ENCODE assay signal across 17 mouse cellular contexts in the genomic region with DNA sequence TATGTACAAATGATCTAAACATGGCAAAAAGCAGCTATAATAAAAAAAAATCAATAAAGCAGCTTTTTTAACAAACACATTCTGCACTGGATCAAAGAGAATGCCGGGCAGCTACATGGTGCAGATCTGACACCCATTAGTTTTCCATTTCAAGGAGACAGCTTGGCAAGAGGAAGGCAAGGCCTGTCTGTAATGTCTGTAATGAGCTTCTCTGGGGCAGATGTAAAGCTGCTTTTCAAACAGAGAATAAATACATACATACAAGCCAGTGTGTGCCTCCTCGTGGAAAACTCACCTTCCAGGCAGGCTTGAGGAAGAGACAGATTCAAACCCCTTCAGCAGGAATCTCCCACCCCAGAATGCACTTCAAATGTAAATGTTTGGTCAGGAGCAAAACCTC.
DNase-seq lines count a peak whose midpoint lies in the region; ATAC-seq and TF ChIP-seq lines count a peak whose summit lies in the region.
"Had no signal": no experiment of that assay in that cellular context is flagged by ENCODE, and none has a peak within 500 bp of the region (broad histone marks: within the 10 kb centered on the region; RNA-seq: fewer than 3 reads in every experiment).

No protein-coding gene starts in this region.

- peaks cover 53% of the 10 kb centered on the region for H3K4me1 ChIP-seq in midbrain, embryonic 13.5 days (replicated peaks)
- peaks cover 12% of the 10 kb centered on the region; the same call in 1 of the 2 replicates for H3K4me1 ChIP-seq in midbrain, embryonic 11.5 days (ENCODE audit: control insufficient read depth, insufficient read depth, low read length)
- peaks cover 26% of the 10 kb centered on the region for H3K4me1 ChIP-seq in forebrain, postnatal 0 days (ENCODE audit: insufficient read depth)
- H3K4me1 ChIP-seq in intestine, embryonic 15.5 days (replicated peaks): no peaks in the 10 kb centered on the region
- peaks cover 18% of the 10 kb centered on the region for H3K4me1 ChIP-seq in heart, embryonic 12.5 days (replicated peaks)
- H3K4me1 ChIP-seq: limb, embryonic 15.5 days; stomach, embryonic 15.5 days had no signal

- peak overlapping the region; percentile 88 for H3K27ac ChIP-seq in midbrain, embryonic 13.5 days
- no peak overlapping the region; the same call in 1 of the 2 replicates for H3K27ac ChIP-seq in midbrain, embryonic 11.5 days (ENCODE audit: low read depth, low read length)
- H3K27ac ChIP-seq in forebrain, postnatal 0 days (ENCODE audit: low read depth, low read length): peak overlapping the region; percentile 37; the same call in 1 of the 2 replicates
- H3K27ac ChIP-seq in intestine, embryonic 15.5 days: no peak overlapping the region
- no peak overlapping the region for H3K27ac ChIP-seq in heart, embryonic 12.5 days (ENCODE audit: poor library complexity, severe bottlenecking)
- H3K27ac ChIP-seq: heart, embryonic 15.5 days; limb, embryonic 15.5 days; liver, embryonic 15.5 days; macrophage; stomach, embryonic 15.5 days had no signal

- H3K36me3 ChIP-seq in midbrain, embryonic 13.5 days: no peaks in the 10 kb centered on the region
- H3K36me3 ChIP-seq in midbrain, embryonic 11.5 days (ENCODE audit: control insufficient read depth, insufficient read depth, low read length): no peaks in the 10 kb centered on the region
- H3K36me3 ChIP-seq in forebrain, postnatal 0 days (ENCODE audit: insufficient read depth): no peaks in the 10 kb centered on the region
- no peaks in the 10 kb centered on the region for H3K36me3 ChIP-seq in intestine, embryonic 15.5 days
- no peaks in the 10 kb centered on the region for H3K36me3 ChIP-seq in heart, embryonic 12.5 days
- H3K36me3 ChIP-seq: heart, embryonic 15.5 days; limb, embryonic 15.5 days; liver, embryonic 15.5 days; stomach, embryonic 15.5 days had no signal

- H3K4me2 ChIP-seq in midbrain, embryonic 13.5 days (replicated peaks): no peak overlapping the region
- no peak overlapping the region for H3K4me2 ChIP-seq in midbrain, embryonic 11.5 days
- H3K4me2 ChIP-seq in forebrain, postnatal 0 days (ENCODE audit: low read depth): no peak overlapping the region
- no peak overlapping the region for H3K4me2 ChIP-seq in intestine, embryonic 15.5 days (replicated peaks)
- no peak overlapping the region for H3K4me2 ChIP-seq in heart, embryonic 12.5 days
- H3K4me2 ChIP-seq: heart, embryonic 15.5 days; limb, embryonic 15.5 days; liver, embryonic 15.5 days; stomach, embryonic 15.5 days had no signal

- H3K9me3 ChIP-seq in midbrain, embryonic 13.5 days: peaks cover 2% of the 10 kb centered on the region; the same call in 1 of the 2 replicates
- no peaks in the 10 kb centered on the region for H3K9me3 ChIP-seq in midbrain, embryonic 11.5 days (ENCODE audit: control insufficient read depth, low read length)
- no peaks in the 10 kb centered on the region for H3K9me3 ChIP-seq in forebrain, postnatal 0 days (ENCODE audit: low read length)
- no peaks in the 10 kb centered on the region for H3K9me3 ChIP-seq in intestine, embryonic 15.5 days
- no peaks in the 10 kb centered on the region for H3K9me3 ChIP-seq in heart, embryonic 12.5 days (replicated peaks)
- H3K9me3 ChIP-seq: heart, embryonic 15.5 days; limb, embryonic 15.5 days; liver, embryonic 15.5 days; stomach, embryonic 15.5 days had no signal

- TF ChIP-seq CTCF in forebrain, postnatal 0 days (IDR thresholded peaks at IDR 0.05; ENCODE audit: low read depth): no peak

- WGBS in midbrain, embryonic 13.5 days: 27% methylated on average over 2 of the region's 2 CpGs
- WGBS in midbrain, embryonic 11.5 days: 44% methylated on average over 2 of the region's 2 CpGs
- WGBS in forebrain, postnatal 0 days: 14% methylated on average over 2 of the region's 2 CpGs
- WGBS in intestine, embryonic 15.5 days: 23% methylated on average over 2 of the region's 2 CpGs
- 72% methylated on average over 2 of the region's 2 CpGs for WGBS in heart, embryonic 12.5 days

- H3K9ac ChIP-seq in midbrain, embryonic 13.5 days (replicated peaks): peak overlapping the region; percentile 20; the same call in 1 of the 2 replicates
- H3K9ac ChIP-seq in midbrain, embryonic 11.5 days (ENCODE audit: low read length): no peak overlapping the region
- no peak overlapping the region for H3K9ac ChIP-seq in forebrain, postnatal 0 days
- no peak overlapping the region for H3K9ac ChIP-seq in intestine, embryonic 15.5 days
- H3K9ac ChIP-seq in heart, embryonic 12.5 days: no peak overlapping the region
- H3K9ac ChIP-seq: heart, embryonic 15.5 days; limb, embryonic 15.5 days; liver, embryonic 15.5 days; stomach, embryonic 15.5 days had no signal

- no peak overlapping the region for H3K4me3 ChIP-seq in midbrain, embryonic 13.5 days (replicated peaks)
- no peak overlapping the region for H3K4me3 ChIP-seq in midbrain, embryonic 11.5 days (ENCODE audit: low read depth, low read length)
- no peak overlapping the region for H3K4me3 ChIP-seq in forebrain, postnatal 0 days (ENCODE audit: low read depth, low read length)
- no peak overlapping the region for H3K4me3 ChIP-seq in intestine, embryonic 15.5 days (replicated peaks)
- H3K4me3 ChIP-seq in heart, embryonic 12.5 days: no peak overlapping the region
- H3K4me3 ChIP-seq: heart, embryonic 15.5 days; limb, embryonic 15.5 days; liver, embryonic 15.5 days; stomach, embryonic 15.5 days had no signal

- no peaks in the 10 kb centered on the region for H3K27me3 ChIP-seq in midbrain, embryonic 13.5 days
- no peaks in the 10 kb centered on the region for H3K27me3 ChIP-seq in midbrain, embryonic 11.5 days (ENCODE audit: control insufficient read depth, insufficient read depth, low read length)
- no peaks in the 10 kb centered on the region for H3K27me3 ChIP-seq in forebrain, postnatal 0 days (ENCODE audit: insufficient read depth, low read length)
- no peaks in the 10 kb centered on the region for H3K27me3 ChIP-seq in intestine, embryonic 15.5 days (replicated peaks)
- H3K27me3 ChIP-seq in heart, embryonic 12.5 days (replicated peaks): no peaks in the 10 kb centered on the region
- H3K27me3 ChIP-seq: heart, embryonic 15.5 days; limb, embryonic 15.5 days; stomach, embryonic 15.5 days had no signal

- peak; percentile 32; the same call in 1 of the 2 replicates for ATAC-seq in midbrain, embryonic 13.5 days
- no peak for ATAC-seq in midbrain, embryonic 11.5 days (ENCODE audit: low FRiP score)
- ATAC-seq in forebrain, postnatal 0 days: peak; percentile 45; the same call in 1 of the 2 replicates
- no peak for ATAC-seq in intestine, embryonic 15.5 days
- ATAC-seq in heart, embryonic 12.5 days (ENCODE audit: insufficient number of reproducible peaks, low FRiP score): no peak
- ATAC-seq: intestine, postnatal 0 days had no signal

- DNase-seq in heart, adult 11 months: peak; percentile 19
- no peak for DNase-seq in heart, adult 9 months (ENCODE audit: low spot score in 2 of 2)
- DNase-seq in midbrain, embryonic 11.5 days (ENCODE audit: low spot score, missing footprints): no peak
- DNase-seq in forebrain, postnatal 0 days: no peak
- DNase-seq: B cell, adult 2 months; cerebellum, adult 9-10 months; heart, postnatal 4 days; thymus, adult 18-20 months had no signal

Comparison
In these comparisons a context has a peak if more than half of its experiments do, and no peak if none do; other contexts are left out.
1. ATAC-seq: peak in midbrain, embryonic 13.5 days (single experiment) and forebrain, postnatal 0 days (single experiment); none in midbrain, embryonic 11.5 days (single experiment), intestine, embryonic 15.5 days (single experiment) and heart, embryonic 12.5 days (single experiment).
2. H3K27ac ChIP-seq: peak in midbrain, embryonic 13.5 days (single experiment) and forebrain, postnatal 0 days (single experiment); none in midbrain, embryonic 11.5 days (single experiment), intestine, embryonic 15.5 days (single experiment) and heart, embryonic 12.5 days (single experiment).